Mouse (Mus musculus) mature B cell (primary cell): ENCODE results near the gene Gm15557.
"Not testable (repeated sequence)": the region's sequence is repeated elsewhere in the genome, so short reads cannot be mapped to it uniquely, and the experiment has no call there.

Experiments
- in situ Hi-C: fragments of 300-500 bp; cut with MboI; formaldehyde crosslinking; loops from 2 replicates; pipeline ENCODE4 v1.14.3; 2019

The Gm15557 gene

DNA sequence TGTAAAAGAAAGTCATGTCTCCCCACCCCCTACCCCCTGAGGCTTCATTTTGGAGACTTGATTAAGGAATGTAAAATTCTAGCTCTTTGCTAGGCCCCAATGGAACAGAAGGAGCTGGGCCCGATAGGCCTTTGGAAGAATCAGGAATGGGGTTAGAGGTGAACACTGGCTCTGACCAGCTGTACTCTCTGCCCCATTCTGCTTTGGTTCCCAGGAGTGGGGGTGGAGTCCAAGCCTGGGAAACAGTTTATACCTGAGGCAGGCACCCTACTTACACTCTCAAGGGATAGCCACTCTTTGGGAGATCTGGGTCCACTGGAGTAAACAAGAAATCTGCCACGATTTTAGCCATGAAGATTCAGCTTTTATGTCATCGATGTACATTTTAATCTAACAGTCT is at the start of gene Gm15557:
Gene Gm15557, plus strand, starts transcription at position 48 of the 400 bp plus-strand sequence.
- in situ Hi-C loops: no loop called here

DNA sequence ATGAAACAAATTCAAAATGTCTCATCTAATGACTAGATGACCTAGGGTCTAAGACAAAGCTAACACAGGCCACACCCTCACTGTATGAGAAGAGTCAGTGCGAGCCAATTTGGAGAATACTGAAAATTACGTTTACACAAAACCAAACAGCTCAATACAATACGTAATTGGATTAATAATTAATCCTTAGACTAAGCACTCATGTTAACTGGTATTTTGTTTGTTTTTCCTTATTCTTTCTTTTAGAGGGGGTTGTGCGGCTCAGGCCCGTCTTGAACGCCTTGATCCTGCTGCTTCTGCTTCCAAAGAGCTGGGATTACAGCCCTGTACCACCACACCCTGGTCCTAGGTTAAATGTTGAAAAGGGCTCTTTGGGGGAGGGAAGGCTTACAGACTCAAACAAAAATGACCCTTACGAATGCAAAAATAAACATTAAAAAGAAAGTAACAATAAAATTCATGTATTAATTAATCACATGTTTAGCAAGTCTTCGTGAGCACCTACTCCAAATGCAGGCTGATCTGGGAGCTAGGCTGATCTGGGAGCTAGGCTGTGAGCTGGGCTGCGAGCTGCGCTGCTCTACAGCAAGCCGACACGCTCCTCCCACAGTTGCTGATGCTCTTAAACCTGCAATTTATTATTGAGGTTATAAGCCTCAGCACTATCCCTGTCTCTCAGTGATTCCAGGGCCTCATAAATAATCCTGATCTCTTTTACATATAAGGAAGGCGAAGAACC is 46.1 kb upstream of the Gm15557 start:
- in situ Hi-C loops: no loop called here

GRCm38 (mm10) chr2:155895046-155895735 is 45.3 kb upstream of the Gm15557 start:
- in situ Hi-C loops: no loop called here

DNA sequence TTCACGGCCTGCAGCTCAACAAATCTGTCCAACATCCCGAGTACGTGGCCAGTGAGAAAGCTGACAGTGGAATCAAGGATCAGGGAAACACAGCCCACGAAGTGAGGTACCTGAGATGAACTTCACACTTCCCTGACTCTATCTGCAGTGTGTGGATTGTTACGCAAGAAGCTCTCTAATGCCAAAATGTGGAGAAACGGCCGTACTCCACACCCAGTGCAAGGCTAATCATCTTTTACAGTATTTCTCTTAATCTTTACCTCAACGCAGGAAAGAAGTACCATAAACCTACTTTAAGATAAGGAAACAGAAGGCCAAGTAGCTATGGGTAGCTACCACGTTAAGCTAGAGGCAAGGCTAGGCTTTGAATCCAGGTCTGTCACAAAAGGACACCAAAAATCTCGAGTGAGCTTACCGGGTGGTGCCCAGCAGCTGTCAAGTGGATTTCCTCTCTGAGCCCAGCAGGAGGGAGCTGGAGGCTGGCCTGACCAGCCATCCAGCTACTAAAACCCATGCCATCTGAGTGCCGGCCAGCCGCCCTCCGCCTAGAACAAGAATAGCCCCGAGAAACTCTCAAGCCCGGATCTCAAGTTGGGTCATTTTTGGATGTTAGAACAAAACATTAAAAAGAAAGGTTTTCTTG is 37.4 kb upstream of the Gm15557 start:
- in situ Hi-C loops: no loop called here

DNA sequence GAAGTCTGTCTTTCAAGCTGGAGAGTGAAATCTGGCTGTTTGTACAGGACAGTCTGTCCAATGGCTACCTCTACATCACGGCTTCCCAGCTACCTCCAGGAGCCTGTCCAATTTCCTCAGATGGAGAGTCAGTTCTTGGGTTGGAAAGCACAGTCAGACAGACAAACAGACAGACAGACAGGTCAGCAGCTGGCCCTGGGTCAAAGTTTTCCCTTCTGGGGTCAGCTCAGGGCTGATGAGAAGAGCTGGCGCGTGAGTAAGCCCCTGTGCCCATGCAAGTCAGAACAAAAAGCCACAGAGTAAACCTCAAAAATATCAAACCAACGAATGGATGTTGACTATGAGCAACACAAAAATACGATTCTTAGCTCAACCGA is 36.9 kb upstream of the Gm15557 start:
- in situ Hi-C loops: no loop called here

DNA sequence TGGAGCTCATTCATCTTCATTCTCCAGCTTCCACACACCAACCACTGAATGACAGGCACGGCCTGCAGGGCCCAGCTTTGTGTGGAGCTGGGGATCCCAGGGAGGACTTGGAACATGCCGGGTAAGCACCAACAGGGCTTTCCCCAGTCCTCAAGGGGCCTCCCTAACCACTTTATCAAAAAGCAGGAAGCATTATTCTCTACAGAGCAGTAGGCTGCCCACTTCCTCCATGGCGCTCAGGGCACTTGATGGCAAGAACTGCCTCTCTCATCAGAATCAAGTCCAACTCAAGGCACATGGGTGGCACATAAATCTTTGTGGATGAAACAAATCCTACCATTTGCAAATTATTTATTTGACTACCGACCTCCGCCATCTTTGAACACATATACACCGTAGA is 25.8 kb upstream of the Gm15557 start:
- in situ Hi-C loops: no loop called here

- in situ Hi-C loops: no loop called here
Measured at GRCm38 (mm10) chr2:155923143-155923542, 17.4 kb upstream of the Gm15557 start.

DNA sequence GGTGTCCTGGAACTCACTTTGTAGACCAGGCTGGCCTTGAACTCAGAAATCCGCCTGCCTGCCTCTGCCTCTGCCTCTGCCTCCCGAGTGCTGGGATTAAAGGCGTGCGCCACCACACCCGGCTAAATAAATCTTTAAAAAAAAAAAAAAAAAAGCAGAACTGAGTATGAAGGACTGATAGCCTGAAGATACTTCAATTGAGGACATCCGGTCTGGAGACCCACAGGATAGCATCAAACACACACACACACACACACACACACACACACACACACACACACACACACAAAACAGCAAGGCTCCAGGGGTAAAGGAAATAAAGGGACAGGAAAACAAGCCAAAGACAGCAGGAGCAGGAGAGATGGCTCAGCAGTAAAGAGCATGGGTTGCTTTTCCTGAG is 15.3 kb upstream of the Gm15557 start:
- in situ Hi-C loops: not testable (repeated sequence)

DNA sequence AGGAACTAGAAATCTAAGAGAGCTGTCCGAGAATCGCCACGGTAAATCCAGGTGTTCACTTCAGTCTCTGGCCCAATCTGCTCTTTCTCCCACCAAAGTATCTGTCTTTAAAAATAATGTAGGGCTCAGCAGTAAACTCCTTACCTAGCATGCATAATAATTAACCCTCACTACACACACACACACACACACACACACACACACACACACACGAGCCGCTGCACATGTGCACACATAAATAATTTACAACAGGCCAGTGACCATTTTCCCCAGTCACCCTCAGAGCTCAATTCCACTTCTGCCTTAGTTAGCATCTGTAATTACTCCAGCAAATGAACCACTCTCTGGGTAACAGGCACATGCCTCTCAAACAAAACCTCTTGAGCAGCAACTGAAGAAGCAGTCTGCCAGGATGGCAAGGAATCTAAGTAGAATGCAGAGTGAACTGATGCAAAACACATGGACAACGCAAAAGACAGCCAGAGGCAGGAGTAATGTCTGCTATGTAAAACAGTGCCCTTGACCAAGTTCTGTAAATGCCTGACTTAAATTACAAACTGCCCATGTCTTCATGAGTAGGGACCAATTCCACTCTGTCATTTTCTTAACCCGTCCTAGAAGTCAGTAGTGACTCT is 11.7 kb upstream of the Gm15557 start:
- in situ Hi-C loops: no loop called here

- in situ Hi-C loops: no loop called here
Measured at GRCm38 (mm10) chr2:155929531-155930442, 10.7 kb upstream of the Gm15557 start, which contains the start of gene Uqcc1. TSS of gene Uqcc1 (minus strand) at chr2:155930310.

- in situ Hi-C loops: no loop called here
Measured at GRCm38 (mm10) chr2:155939897-155940529, 515 bp upstream of the Gm15557 start.

GRCm38 (mm10) chr2:155941697-155942442 is 1.3 kb downstream of the Gm15557 start:
- in situ Hi-C loops: no loop called here

GRCm38 (mm10) chr2:155943463-155943862 is 2.9 kb downstream of the Gm15557 start:
- in situ Hi-C loops: no loop called here

DNA sequence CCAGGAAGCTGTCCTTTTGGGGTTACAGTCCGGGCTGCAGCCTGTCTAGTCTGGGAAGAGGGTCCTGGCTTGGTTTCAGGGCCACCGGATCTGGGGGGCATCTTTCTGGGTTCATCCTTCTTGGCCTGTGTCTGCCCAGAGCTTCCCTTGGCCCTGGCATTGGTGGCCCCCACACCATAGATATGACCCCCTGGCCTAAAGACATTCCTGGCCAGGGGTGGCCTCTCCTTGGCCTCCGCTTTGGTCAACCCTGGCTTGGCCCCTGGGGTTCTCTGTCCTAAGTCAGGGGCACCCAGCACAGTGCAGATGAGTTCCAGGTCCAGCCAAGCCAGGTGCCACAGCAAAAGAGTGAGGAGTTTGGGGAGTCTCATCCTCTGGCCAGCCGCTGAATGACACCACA is 4.2 kb downstream of the Gm15557 start:
- in situ Hi-C loops: no loop called here

DNA sequence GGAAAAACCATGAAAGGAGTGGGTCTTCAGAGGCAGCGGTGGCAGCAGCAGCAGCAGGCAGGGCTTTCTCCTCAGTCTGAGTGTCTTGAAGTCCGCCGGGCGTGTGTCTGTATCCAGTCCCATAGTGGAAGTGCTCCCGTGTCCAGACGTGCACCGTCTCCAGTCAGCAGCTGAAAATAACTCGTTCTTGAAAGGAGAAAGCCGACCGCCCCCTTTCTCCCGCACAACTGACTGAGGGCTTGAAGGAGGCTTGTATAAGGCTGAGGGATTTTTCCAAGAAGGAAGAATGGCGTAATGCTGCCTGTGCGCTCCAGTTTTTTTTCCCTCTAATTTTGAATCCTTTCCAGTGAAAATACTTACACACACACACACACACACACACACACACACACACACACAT is 4.6 kb downstream of the Gm15557 start, which contains the start of gene Gdf5:
Gene Gdf5, minus strand, starts transcription at position 244 of the 400 bp plus-strand sequence.
- in situ Hi-C loops: no loop called here

GRCm38 (mm10) chr2:155945580-155945979 is 5.1 kb downstream of the Gm15557 start:
- in situ Hi-C loops: no loop called here

GRCm38 (mm10) chr2:155946069-155946468 is 5.5 kb downstream of the Gm15557 start:
- in situ Hi-C loops: no loop called here

- in situ Hi-C loops: no loop called here
Measured at GRCm38 (mm10) chr2:155946499-155946898, 6.0 kb downstream of the Gm15557 start.

- in situ Hi-C loops: no loop called here
Measured at GRCm38 (mm10) chr2:155947390-155948002, 7.0 kb downstream of the Gm15557 start.

GRCm38 (mm10) chr2:155949362-155949761 is 8.8 kb downstream of the Gm15557 start:
- in situ Hi-C loops: no loop called here
